Mouse (Mus musculus) C3H10T1/2 (cell line): ENCODE measurements around the gene Olfr365. TPM values are rescaled to one million over a fixed set of nuclear protein-coding genes. Genes with fewer than 3 reads are reported as not detected.

Experiments used
- polyA plus RNA-seq, 2 experiments: library from polyadenylated mRNA; unstranded; fragments of >200 nt; fragmentation: generic; extraction: Trizol; gene quantifications; one replicate each; pipeline ENCODE4 v1.2.1; 2012; ENCODE audit warnings: missing spikeins in 2 of 2

Gene Olfr365
- polyA plus RNA-seq = not detected

GRCm38 (mm10) chr2:37187898-37188297, at the start of gene Olfr365:
TSS of gene Olfr365 (plus strand) at chr2:37188198.

GRCm38 (mm10) chr2:37139022-37139421, 49.0 kb upstream of the Olfr365 start, which contains the start of gene Olfr364-ps1:
TSS of gene Olfr364-ps1 (plus strand) at chr2:37139322.

GRCm38 (mm10) chr2:37211274-37211673, 23.3 kb downstream of the Olfr365 start, which contains the start of gene Olfr366:
TSS of gene Olfr366 (plus strand) at chr2:37211574.

Other genes with a start within 250 kb of the Olfr365 start
- not detected for gene Olfr357, start 194.4 kb upstream of the Olfr365 start, polyA plus RNA-seq
- gene Olfr358, start 178.9 kb upstream of the Olfr365 start, polyA plus RNA-seq = not detected
- not detected for gene Olfr360, start 122.5 kb upstream of the Olfr365 start, polyA plus RNA-seq
- gene Olfr361, start 98.9 kb upstream of the Olfr365 start, polyA plus RNA-seq = not detected
- not detected for gene Olfr362, start 70.3 kb upstream of the Olfr365 start, polyA plus RNA-seq
- not detected for gene Olfr364-ps1, start 48.9 kb upstream of the Olfr365 start, polyA plus RNA-seq
- gene Olfr366, start 23.4 kb downstream of the Olfr365 start, polyA plus RNA-seq = not detected
- gene Olfr368, start 138.3 kb downstream of the Olfr365 start, polyA plus RNA-seq = not detected
- 1 to 10 TPM in 1 of 2 experiments, under 1 TPM in 1; 0.54 to 7.2 TPM for gene Pdcl, start 171.1 kb downstream of the Olfr365 start, polyA plus RNA-seq
- gene Rc3h2, start 234.7 kb downstream of the Olfr365 start, polyA plus RNA-seq = 1 to 10 TPM in 1 of 2 experiments, under 1 TPM in 1; 0.28 to 3.0 TPM